Mouse (Mus musculus) liver, adult 2 months (tissue): ENCODE measurements around the gene Gm10577.

Experiments used
- CTCF ChIP-seq: fragments of 200-500 bp; IDR thresholded peaks from 2 replicates; pipeline ENCODE4 v1.5.1; 2011; ENCODE audit warnings: low read depth, low read length, control low read depth
- POLR2A ChIP-seq: fragments of 200-500 bp; IDR thresholded peaks from 2 replicates; pipeline ENCODE4 v1.6.1; 2011; ENCODE audit warnings: low read length, control low read depth; ENCODE audit not compliant: insufficient read depth; ENCODE audit errors: extremely low read depth

DNA sequence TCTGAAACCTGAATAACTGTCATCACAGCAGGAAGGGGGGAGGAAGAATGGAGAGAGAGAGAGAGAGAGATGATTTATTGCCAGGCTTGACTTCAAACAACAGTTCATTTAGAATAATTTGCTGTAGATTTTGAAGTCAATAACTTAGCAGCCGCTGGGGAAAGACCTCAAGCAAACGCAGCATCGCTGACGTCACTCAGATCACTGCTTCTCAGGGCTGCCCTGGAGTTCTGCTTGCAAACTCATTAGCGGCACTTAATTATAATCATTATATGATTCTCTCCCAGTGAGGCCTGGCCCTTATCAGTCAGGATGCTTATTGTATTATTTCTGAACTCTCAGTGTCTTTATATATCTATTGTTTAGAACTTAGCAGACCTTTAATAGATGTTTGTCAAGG, 45.9 kb upstream of the Gm10577 start:
- TF ChIP-seq CTCF (no peak), POLR2A (no peak)
